In the genomic region with DNA sequence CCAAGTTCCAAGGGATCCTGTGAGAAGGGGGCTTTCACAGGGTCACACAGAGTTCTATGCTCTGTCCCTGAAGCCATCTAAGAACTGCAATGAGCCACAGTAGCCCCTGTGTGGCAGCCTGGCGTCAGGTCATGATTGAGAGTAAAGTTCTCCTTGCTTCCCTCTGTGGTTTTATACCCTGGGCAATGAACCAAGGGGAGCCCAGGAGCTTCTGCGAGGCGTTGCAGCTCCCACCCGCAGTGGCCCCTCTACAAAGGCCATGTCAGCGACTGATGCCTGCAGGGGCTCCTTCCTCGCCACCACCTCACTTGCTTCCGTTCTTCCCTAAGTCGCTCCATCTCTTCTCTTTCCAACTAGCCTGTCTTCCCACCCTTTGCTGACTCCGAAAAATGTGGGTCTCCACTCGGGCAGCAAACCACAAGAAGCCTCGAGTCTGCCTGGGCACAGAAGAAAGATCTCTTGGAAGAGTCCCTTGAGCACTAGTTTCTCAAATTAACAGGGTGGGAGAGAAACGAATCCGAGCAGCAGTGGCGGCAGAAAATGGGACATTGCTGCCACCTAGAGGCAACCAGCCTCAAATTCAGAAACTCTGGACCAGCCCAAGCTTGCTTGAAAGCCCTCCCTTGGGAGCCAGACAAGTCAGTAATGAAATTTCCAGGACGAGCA, we compare ENCODE assay signal across 8 mouse cellular contexts. TPM values are rescaled to one million over a fixed set of nuclear protein-coding genes. Genes with fewer than 3 reads are reported as not detected.
DNase-seq lines count a peak whose midpoint lies in the region; ATAC-seq and TF ChIP-seq lines count a peak whose summit lies in the region.

No protein-coding gene starts in this region.

- peak overlapping the region; percentile 68 for H3K9ac ChIP-seq in embryonic facial prominence, embryonic 14.5 days (ENCODE audit: low read depth, low read length)
- H3K9ac ChIP-seq in limb, embryonic 15.5 days = 0 out of 2 replicates have a peak overlapping the region, but pooled peaks have one; percentile 20
- peak overlapping the region; percentile 48; the same call in 1 of the 2 replicates for H3K9ac ChIP-seq in midbrain, postnatal 0 days (replicated peaks; ENCODE audit: low read length, poor library complexity, severe bottlenecking)

- H3K4me1 ChIP-seq in embryonic facial prominence, embryonic 14.5 days (ENCODE audit: control insufficient read depth, insufficient read depth, low read length) = no peaks in the 10 kb centered on the region
- H3K4me1 ChIP-seq in limb, embryonic 15.5 days = peaks cover 5% of the 10 kb centered on the region
- no peaks in the 10 kb centered on the region; the same call in 1 of the 2 replicates for H3K4me1 ChIP-seq in midbrain, postnatal 0 days (ENCODE audit: insufficient read depth, low read length)

- no peaks in the 10 kb centered on the region for H3K36me3 ChIP-seq in embryonic facial prominence, embryonic 14.5 days (ENCODE audit: control insufficient read depth, insufficient read depth, low read length)
- H3K36me3 ChIP-seq in limb, embryonic 15.5 days = no peaks in the 10 kb centered on the region
- H3K36me3 ChIP-seq in midbrain, postnatal 0 days (ENCODE audit: insufficient read depth, low read length) = no peaks in the 10 kb centered on the region

- H3K27me3 ChIP-seq in embryonic facial prominence, embryonic 14.5 days (replicated peaks; ENCODE audit: control insufficient read depth, insufficient read depth, low read length) = no peaks in the 10 kb centered on the region
- H3K27me3 ChIP-seq in limb, embryonic 15.5 days = no peaks in the 10 kb centered on the region
- no peaks in the 10 kb centered on the region for H3K27me3 ChIP-seq in midbrain, postnatal 0 days (ENCODE audit: insufficient read depth, low read length)

- peak; percentile 87 for TF ChIP-seq CTCF in midbrain, postnatal 0 days (IDR thresholded peaks at IDR 0.05)

- peak; percentile 84 for DNase-seq in 416B (ENCODE audit: low read depth)
- DNase-seq in adrenal gland, postnatal 36 days = peak; percentile 67 to 80
- peak; percentile 94 for DNase-seq in embryonic facial prominence, embryonic 14.5 days (ENCODE audit: low spot score)
- DNase-seq in heart, adult 8-10 months (ENCODE audit: low spot score) = peak; percentile 84
- DNase-seq in kidney, adult 8-10 months = peak; percentile 43 to 76
- DNase-seq in midbrain, postnatal 0 days (ENCODE audit: low spot score) = peak; percentile 96
- peak; percentile 43 to 76 for DNase-seq in spleen, postnatal 10 days (ENCODE audit: low spot score in 2 of 2)

- no peaks in the 10 kb centered on the region for H3K9me3 ChIP-seq in embryonic facial prominence, embryonic 14.5 days (ENCODE audit: control insufficient read depth, low read length)
- no peaks in the 10 kb centered on the region for H3K9me3 ChIP-seq in limb, embryonic 15.5 days
- H3K9me3 ChIP-seq in midbrain, postnatal 0 days (ENCODE audit: low read length) = no peaks in the 10 kb centered on the region

- peak overlapping the region; percentile 42 for H3K4me3 ChIP-seq in embryonic facial prominence, embryonic 14.5 days (ENCODE audit: low read depth, low read length)
- peak overlapping the region; percentile 44 for H3K4me3 ChIP-seq in limb, embryonic 15.5 days
- peak overlapping the region; percentile 43 for H3K4me3 ChIP-seq in midbrain, postnatal 0 days (ENCODE audit: low read depth, low read length)

- WGBS in embryonic facial prominence, embryonic 14.5 days = under 1% methylated on average over 15 of the region's 15 CpGs
- WGBS in limb, embryonic 15.5 days = under 1% methylated on average over 15 of the region's 15 CpGs
- WGBS in midbrain, postnatal 0 days = 2% methylated on average over 15 of the region's 15 CpGs

- no peak overlapping the region for H3K27ac ChIP-seq in embryonic facial prominence, embryonic 14.5 days (replicated peaks; ENCODE audit: low read depth, low read length)
- no peak overlapping the region for H3K27ac ChIP-seq in limb, embryonic 15.5 days
- no peak overlapping the region for H3K27ac ChIP-seq in midbrain, postnatal 0 days (ENCODE audit: low read depth, low read length)

- ATAC-seq in embryonic facial prominence, embryonic 14.5 days (ENCODE audit: low read depth) = peak; percentile 94
- ATAC-seq in limb, embryonic 15.5 days (ENCODE audit: insufficient number of reproducible peaks, low FRiP score, low TSS enrichment, low read depth) = peak; percentile 59; the same call in 1 of the 2 replicates
- ATAC-seq in midbrain, postnatal 0 days (ENCODE audit: low FRiP score) = peak; percentile 87

- H3K4me2 ChIP-seq in embryonic facial prominence, embryonic 14.5 days (ENCODE audit: low read depth, low read length) = peak overlapping the region; percentile 88
- peak overlapping the region; percentile 84 for H3K4me2 ChIP-seq in limb, embryonic 15.5 days
- H3K4me2 ChIP-seq in midbrain, postnatal 0 days (ENCODE audit: low read depth, low read length, poor library complexity, severe bottlenecking) = peak overlapping the region; percentile 86

RNA-seq across cellular contexts. Expression of a gene that starts 27.0 kb away (rescaled TPM):
- not detected for total RNA-seq in adrenal gland, postnatal 36 days (2021)
- 0.24 TPM in 1 of 2 replicates, not detected in the other for polyA plus RNA-seq in embryonic facial prominence, embryonic 14.5 days (2014; fragmentation: Nextera tagmentation; extraction: Ambion mirVana)
- not detected for total RNA-seq in heart, adult 8-10 months (2022)
- polyA plus RNA-seq in limb, embryonic 15.5 days (2015; fragmentation: Nextera tagmentation; extraction: Ambion mirVana) = not detected in 2 replicates
- total RNA-seq in midbrain, postnatal 0 days (2014; rRNA removed) = not detected in 2 replicates
- polyA plus RNA-seq in midbrain, postnatal 0 days (2015; fragmentation: Nextera tagmentation; extraction: Ambion mirVana) = 0.31 TPM in 1 of 2 replicates, not detected in the other
